Mouse (Mus musculus) ES-Bruce4 (cell line): ENCODE data around the gene Ifitm6.

Experiments
- CTCF ChIP-seq: IDR thresholded peaks from one replicate; pipeline ENCODE4 v1.8.1; 2011; ENCODE audit warnings: low read depth, low read length
- EP300 ChIP-seq: IDR thresholded peaks from 2 replicates; pipeline ENCODE4 v1.6.1; 2011; ENCODE audit warnings: low read depth, low read length; ENCODE audit not compliant: insufficient read depth
- POLR2A ChIP-seq: IDR thresholded peaks from one replicate; pipeline ENCODE4 v1.8.1; 2011; ENCODE audit warnings: low read length; ENCODE audit not compliant: insufficient read depth

GRCm38 (mm10) chr7:141052421-141052820 is 34.7 kb upstream of the Ifitm6 start:
- TF ChIP-seq POLR2A (no peak), CTCF (no peak), EP300 (no peak)
